Mouse (Mus musculus) CH12.LX (cell line): ENCODE measurements at regions not wholly inside any gene's neighbourhood (a gene's known extent, or its start where the extent isn't known, plus 50 kb on each side); places are given as distances from the start of the nearest gene placed in this dataset.

Experiments used
- DNase-seq: peaks from one replicate; pipeline ENCODE4 v3.0.0-alpha.2; 2013; ENCODE audit errors: extremely low read depth
- H3K27ac ChIP-seq: 2 replicates; pipeline ENCODE4 v1.5.1; 2012; ENCODE audit warnings: low read depth, mild to moderate bottlenecking, control low read depth, moderate library complexity; ENCODE audit not compliant: insufficient read depth
- H3K27me3 ChIP-seq: replicated peaks from 2 replicates; pipeline ENCODE3; 2012; ENCODE audit warnings: inconsistent platforms
- H3K36me3 ChIP-seq, 2 experiments: replicated peaks in 1 of 2; 2 replicates each; pipeline versions ENCODE3 to v1.6.1; 2012; ENCODE audit warnings: inconsistent platforms in 1 of 2, low read length in 1 of 2, mild to moderate bottlenecking in 1 of 2, mixed read lengths in 1 of 2, moderate library complexity in 1 of 2; ENCODE audit not compliant: control insufficient read depth in 1 of 2, insufficient read depth in 1 of 2
- H3K4me1 ChIP-seq, 2 experiments: 2 replicates each; pipeline ENCODE4 v1.6.1; 2012; ENCODE audit warnings: inconsistent platforms in 1 of 2, moderate library complexity in 1 of 2; ENCODE audit not compliant: insufficient read depth in 2 of 2, control insufficient read depth in 1 of 2
- H3K4me2 ChIP-seq: 2 replicates; pipeline ENCODE4 v1.6.1; 2012; ENCODE audit warnings: low read depth, mild to moderate bottlenecking, control low read depth; ENCODE audit not compliant: poor library complexity, insufficient read depth, severe bottlenecking
- H3K4me3 ChIP-seq, 3 experiments: fragments of 150-350 bp in 1 of 3; sonication (generic) in 1 of 3; replicated peaks in 1 of 3; 2 replicates each; pipeline versions ENCODE3 to v1.5.1; 2011 to 2012; ENCODE audit warnings: low read depth in 2 of 3, low read length in 2 of 3, mild to moderate bottlenecking in 2 of 3, moderate library complexity in 2 of 3, control low read depth in 1 of 3, improper control_type of control experiment in 1 of 3, inconsistent platforms in 1 of 3, mixed read lengths in 1 of 3; ENCODE audit not compliant: poor library complexity in 1 of 3
- H3K79me2 ChIP-seq: replicated peaks from 2 replicates; pipeline ENCODE4 v1.6.1; 2012; ENCODE audit warnings: mild to moderate bottlenecking, moderate library complexity; ENCODE audit not compliant: control insufficient read depth, poor library complexity, insufficient read depth, severe bottlenecking; ENCODE audit errors: extremely low read depth
- H3K9ac ChIP-seq: 2 replicates; pipeline ENCODE4 v1.6.1; 2012; ENCODE audit warnings: low read depth, mild to moderate bottlenecking, control low read depth, moderate library complexity; ENCODE audit not compliant: insufficient read depth
- H3K9me3 ChIP-seq: replicated peaks from 2 replicates; pipeline ENCODE3; 2012; ENCODE audit warnings: low read length, inconsistent platforms, mixed read lengths
- CHD1 ChIP-seq: IDR thresholded peaks from 2 replicates; pipeline ENCODE4 v1.6.1; 2012; ENCODE audit warnings: low read depth, low read length, improper control_type of control experiment, inconsistent platforms
- CHD2 ChIP-seq: IDR thresholded peaks from 2 replicates; pipeline ENCODE4 v1.6.1; 2011; ENCODE audit warnings: low read length, improper control_type of control experiment
- CTCF ChIP-seq, 2 experiments: IDR thresholded peaks in 1 of 2; conservative IDR thresholded peaks in 1 of 2; 2 replicates each; pipeline ENCODE4 v1.5.1; 2011 to 2012; ENCODE audit warnings: low read depth in 2 of 2, low read length in 2 of 2, improper control_type of control experiment in 1 of 2, inconsistent platforms in 1 of 2, mild to moderate bottlenecking in 1 of 2, moderate library complexity in 1 of 2
- E2F4 ChIP-seq: IDR thresholded peaks from 2 replicates; pipeline ENCODE4 v1.6.1; 2011; ENCODE audit warnings: low read depth, low read length, improper control_type of control experiment; ENCODE audit not compliant: insufficient replicate concordance
- ELF1 ChIP-seq: IDR thresholded peaks from 2 replicates; pipeline ENCODE4 v1.6.1; 2014; ENCODE audit warnings: low read depth, mild to moderate bottlenecking, inconsistent platforms, low read length, improper control_type of control experiment
- EP300 ChIP-seq: IDR thresholded peaks from 2 replicates; pipeline ENCODE4 v1.6.1; 2011; ENCODE audit warnings: low read length, improper control_type of control experiment
- ETS1 ChIP-seq: conservative IDR thresholded peaks from 2 replicates; pipeline ENCODE4 v1.6.1; 2012; ENCODE audit warnings: low read depth, mild to moderate bottlenecking, inconsistent platforms, low read length, improper control_type of control experiment, moderate library complexity
- GABPA ChIP-seq: IDR thresholded peaks from 2 replicates; pipeline ENCODE4 v1.6.1; 2012; ENCODE audit warnings: low read depth, low read length, improper control_type of control experiment, inconsistent platforms; ENCODE audit not compliant: insufficient replicate concordance
- HCFC1 ChIP-seq: IDR thresholded peaks from 2 replicates; pipeline ENCODE4 v1.6.1; 2012; ENCODE audit warnings: low read depth, mild to moderate bottlenecking, inconsistent platforms, low read length, improper control_type of control experiment
- JUN ChIP-seq: IDR thresholded peaks from 2 replicates; pipeline ENCODE4 v1.6.1; 2011; ENCODE audit warnings: low read depth, mild to moderate bottlenecking, low read length, improper control_type of control experiment, moderate library complexity; ENCODE audit not compliant: insufficient read depth
- MAX ChIP-seq: IDR thresholded peaks from 2 replicates; pipeline ENCODE4 v1.6.1; 2011; ENCODE audit warnings: low read length, improper control_type of control experiment
- MAZ ChIP-seq: IDR thresholded peaks from 2 replicates; pipeline ENCODE4 v1.6.1; 2012; ENCODE audit warnings: low read depth, mild to moderate bottlenecking, inconsistent platforms, low read length, improper control_type of control experiment, moderate library complexity
- MEF2A ChIP-seq: IDR thresholded peaks from 2 replicates; pipeline ENCODE4 v1.6.1; 2014; ENCODE audit warnings: low read depth, mild to moderate bottlenecking, inconsistent platforms, low read length, improper control_type of control experiment, borderline replicate concordance
- MXI1 ChIP-seq: IDR thresholded peaks from 2 replicates; pipeline ENCODE4 v1.6.1; 2011; ENCODE audit warnings: mild to moderate bottlenecking, low read depth, low read length, improper control_type of control experiment
- NELFE ChIP-seq: IDR thresholded peaks from 2 replicates; pipeline ENCODE4 v1.6.1; 2011; ENCODE audit warnings: low read depth, low read length, improper control_type of control experiment
- PAX5 ChIP-seq: IDR thresholded peaks from 2 replicates; pipeline ENCODE4 v1.6.1; 2012; ENCODE audit warnings: low read length, inconsistent platforms, mixed read lengths
- POLR2A ChIP-seq: IDR thresholded peaks from 2 replicates; pipeline ENCODE4 v1.6.1; 2011; ENCODE audit warnings: low read depth, mild to moderate bottlenecking, improper control_type of control experiment, low read length
- POLR2AphosphoS2 ChIP-seq: IDR thresholded peaks from 2 replicates; pipeline ENCODE4 v1.6.1; 2011; ENCODE audit warnings: low read depth, low read length, improper control_type of control experiment
- RCOR1 ChIP-seq: conservative IDR thresholded peaks from 2 replicates; pipeline ENCODE4 v1.6.1; 2012; ENCODE audit warnings: low read depth, mild to moderate bottlenecking, inconsistent platforms, low read length, improper control_type of control experiment
- SIN3A ChIP-seq: IDR thresholded peaks from 2 replicates; pipeline ENCODE4 v1.6.1; 2012; ENCODE audit warnings: low read length, improper control_type of control experiment, inconsistent platforms
- SMC3 ChIP-seq: IDR thresholded peaks from 2 replicates; pipeline ENCODE4 v1.6.1; 2011; ENCODE audit warnings: low read depth, low read length, improper control_type of control experiment
- TCF12 ChIP-seq: IDR thresholded peaks from 2 replicates; pipeline ENCODE4 v1.6.1; 2014; ENCODE audit warnings: low read depth, mild to moderate bottlenecking, inconsistent platforms, low read length, improper control_type of control experiment
- UBTF ChIP-seq: IDR thresholded peaks from 2 replicates; pipeline ENCODE4 v1.6.1; 2012; ENCODE audit warnings: low read depth, mild to moderate bottlenecking, inconsistent platforms, low read length, improper control_type of control experiment, moderate library complexity
- USF2 ChIP-seq: conservative IDR thresholded peaks from 2 replicates; pipeline ENCODE4 v1.6.1; 2011; ENCODE audit warnings: low read depth, low read length, improper control_type of control experiment
- ZC3H11A ChIP-seq: IDR thresholded peaks from 2 replicates; pipeline ENCODE4 v1.6.1; 2012; ENCODE audit warnings: low read depth, mild to moderate bottlenecking, inconsistent platforms, low read length, improper control_type of control experiment
- ZNF384 ChIP-seq: IDR thresholded peaks from 2 replicates; pipeline ENCODE4 v1.6.1; 2012; ENCODE audit warnings: low read depth, low read length, improper control_type of control experiment, inconsistent platforms
- dilution Hi-C: fragments of 300-500 bp; cut with MboI; formaldehyde crosslinking; loops from 2 replicates; pipeline ENCODE4 v1.14.3; 2020; ENCODE audit warnings: low sequenced_read_pairs; ENCODE audit not compliant: extremely low pct_unique_long_range_greater_than_20kb, extremely low pct_ligation_motif_present
- in situ Hi-C: fragments of 300-500 bp; cut with MboI; formaldehyde crosslinking; loops from 3 replicates; pipeline ENCODE4 v1.14.3; 2019; ENCODE audit warnings: low sequenced_read_pairs, low pct_ligation_motif_present, low pct_unique_long_range_greater_than_20kb, mixed read lengths

DNA sequence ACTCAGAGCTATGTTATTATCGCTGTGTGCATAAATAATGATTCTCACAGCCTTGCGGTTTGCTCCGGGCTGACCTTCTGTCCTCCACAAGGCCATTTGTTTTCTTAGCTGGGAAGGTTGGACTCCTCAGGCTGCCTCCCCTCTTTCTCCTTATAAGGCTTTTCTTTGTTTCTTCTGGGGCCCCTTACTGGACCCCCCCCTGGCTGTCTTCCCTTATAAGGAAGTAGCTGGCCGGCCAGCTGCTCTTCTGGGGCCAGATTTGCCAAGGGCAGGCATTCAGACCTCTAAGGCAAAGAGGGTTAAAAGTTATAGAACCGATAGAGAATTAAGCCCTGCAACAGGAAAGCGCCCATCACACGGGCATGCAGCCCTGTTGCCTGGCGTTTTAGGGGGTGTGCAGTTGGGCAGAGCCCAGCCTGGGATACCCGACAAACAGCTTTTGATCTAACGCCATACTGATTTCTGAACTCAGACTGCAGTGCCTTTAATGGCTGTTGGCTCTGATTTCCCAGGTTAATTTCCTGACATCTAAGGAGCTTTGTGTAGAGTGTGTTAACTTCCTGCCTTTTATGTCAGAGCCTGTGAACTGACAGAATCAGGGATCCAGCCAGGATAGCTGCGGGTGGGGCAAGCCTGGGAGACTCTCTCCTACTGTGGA, 66.1 kb upstream of the Serp2 start:
- in situ Hi-C loops (no loop called here), dilution Hi-C loops (no loop called here)
- H3K27ac ChIP-seq, result no peak overlapping the region
- H3K9ac ChIP-seq, result no peak overlapping the region
- 0 out of 4 replicates have a peak, but pooled peaks cover 0 to 6% of the 10 kb centered on the region in 2 experiments for H3K4me1 ChIP-seq
- H3K4me3 ChIP-seq, result no peak overlapping the region
- no peak for TF ChIP-seq MAZ
- TF ChIP-seq SMC3, result no peak
- no peak for TF ChIP-seq JUN
- TF ChIP-seq CTCF (conservative IDR thresholded peaks at IDR 0.05 in 1 of 2, IDR thresholded peaks at IDR 0.05 in 1 of 2; ENCODE audit: low read depth in 2 of 2, low read length in 2 of 2), result no peak
- no peak for TF ChIP-seq ZNF384
- no peak for TF ChIP-seq MAX
- no peak for TF ChIP-seq ZC3H11A
- no peak for TF ChIP-seq MXI1
- TF ChIP-seq E2F4, result no peak
- TF ChIP-seq MEF2A, result no peak
- no peak for TF ChIP-seq TCF12
- no peak for TF ChIP-seq GABPA
- TF ChIP-seq ETS1, result no peak
- no peak for TF ChIP-seq HCFC1
- no peak for TF ChIP-seq PAX5
- TF ChIP-seq ELF1, result no peak
- TF ChIP-seq UBTF, result no peak
- no peak for TF ChIP-seq POLR2AphosphoS2
- H3K4me2 ChIP-seq, result no peak overlapping the region
- H3K36me3 ChIP-seq, result no peaks in the 10 kb centered on the region
- no peaks in the 10 kb centered on the region for H3K27me3 ChIP-seq
- H3K9me3 ChIP-seq, result no peaks in the 10 kb centered on the region
- H3K79me2 ChIP-seq, result no peaks in the 10 kb centered on the region
- DNase-seq, result no peak

DNA sequence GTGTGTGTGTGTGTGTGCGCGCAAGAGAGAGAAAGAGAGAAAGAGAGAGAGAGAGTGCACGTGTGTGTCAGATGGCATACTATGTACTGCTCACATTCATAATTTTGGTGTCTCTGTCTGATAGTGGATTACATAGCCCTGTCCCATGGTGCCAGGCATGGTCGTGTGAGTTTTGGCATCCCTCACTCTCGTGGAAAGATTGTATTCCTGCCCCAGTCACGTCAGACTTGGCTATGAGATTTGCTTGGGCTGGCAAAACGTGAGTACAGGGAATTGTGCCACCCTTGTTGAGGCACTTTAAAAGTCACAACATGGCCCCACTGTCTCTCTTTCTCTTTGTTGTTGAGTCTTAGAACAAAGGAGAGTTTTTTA, 62.3 kb upstream of the Serp2 start:
- in situ Hi-C loops, result no loop called here
- Histone ChIP-seq H3K27me3 (no peaks in the 10 kb centered on the region), H3K9me3 (no peaks in the 10 kb centered on the region), H3K9ac (no peak overlapping the region), H3K27ac (no peak overlapping the region), H3K36me3 (no peaks in the 10 kb centered on the region), H3K4me1 (peaks cover under 1 to 5% of the 10 kb centered on the region in 2 experiments; a peak in 1 of 4 replicates), H3K79me2 (no peaks in the 10 kb centered on the region), H3K4me3 (no peak overlapping the region), H3K4me2 (no peak overlapping the region)
- dilution Hi-C loops, result no loop called here
- TF ChIP-seq MAZ (no peak), ETS1 (no peak), NELFE (no peak), SIN3A (no peak), POLR2A (no peak), EP300 (no peak), PAX5 (no peak), USF2 (no peak), CHD2 (no peak), TCF12 (no peak), MAX (no peak), JUN (no peak), CHD1 (no peak), RCOR1 (no peak)
- DNase-seq, result no peak
